Mouse (Mus musculus) frontal cortex, postnatal 10 days (tissue): ENCODE data around the gene Rps6kl1.

Source experiments
- DNase-seq, 2 experiments: peaks; one replicate each; pipeline ENCODE4 v3.0.0; 2022; ENCODE audit warnings: low spot score in 2 of 2, mixed read lengths in 1 of 2

Gene Rps6kl1

DNA sequence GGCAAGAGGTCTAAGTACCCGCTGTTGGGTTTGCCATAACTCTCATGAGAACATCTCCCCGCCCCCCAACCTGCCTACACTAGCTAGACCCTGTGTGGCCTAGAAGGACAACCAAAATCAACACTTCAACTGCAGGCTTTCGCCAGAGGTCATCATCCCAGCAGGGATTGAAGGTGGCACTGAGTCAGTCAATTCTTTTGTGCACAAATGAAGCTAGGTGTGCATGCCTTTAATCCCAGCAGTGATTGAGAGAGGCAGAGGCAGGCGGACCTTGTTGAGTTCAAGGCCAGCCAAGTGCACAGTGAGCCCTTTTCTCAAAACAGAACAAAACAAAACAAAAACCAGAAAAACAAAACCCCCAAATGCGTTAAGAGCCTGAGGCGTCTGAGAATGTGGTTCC, 10.0 kb downstream of the Rps6kl1 start:
- no peak for DNase-seq

DNA sequence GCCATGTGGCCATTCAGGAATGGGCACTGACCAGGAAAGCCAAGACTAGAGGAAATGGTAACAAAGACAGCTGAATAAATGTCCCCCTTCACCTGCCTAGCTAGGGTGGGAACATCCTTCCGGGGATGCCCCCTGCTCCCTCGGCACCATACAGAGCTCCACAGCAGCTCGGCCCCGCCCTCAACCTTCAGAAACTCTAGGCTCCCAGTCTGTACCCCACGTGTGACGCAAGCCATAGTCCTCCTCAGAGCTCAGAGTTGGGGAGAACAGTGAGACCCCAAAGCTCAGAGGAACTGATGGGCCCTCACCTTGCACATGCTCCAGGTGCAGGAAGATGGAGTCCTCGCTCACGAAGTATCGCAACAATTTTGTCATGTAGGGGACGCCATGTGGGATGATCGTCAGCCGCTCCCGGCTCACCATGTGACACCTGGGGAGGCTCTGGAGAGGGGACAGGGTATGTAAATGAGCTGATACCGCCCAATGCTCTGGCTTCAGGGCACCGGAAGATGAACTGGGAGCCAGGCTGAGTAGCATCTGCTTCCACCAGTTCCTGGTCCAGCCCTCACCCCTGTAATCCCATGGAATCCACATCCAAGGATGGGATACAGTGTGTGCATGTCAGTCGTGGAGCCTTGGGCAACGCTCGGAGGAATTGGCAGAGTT, 10.9 kb downstream of the Rps6kl1 start:
- DNase-seq: no peak

DNA sequence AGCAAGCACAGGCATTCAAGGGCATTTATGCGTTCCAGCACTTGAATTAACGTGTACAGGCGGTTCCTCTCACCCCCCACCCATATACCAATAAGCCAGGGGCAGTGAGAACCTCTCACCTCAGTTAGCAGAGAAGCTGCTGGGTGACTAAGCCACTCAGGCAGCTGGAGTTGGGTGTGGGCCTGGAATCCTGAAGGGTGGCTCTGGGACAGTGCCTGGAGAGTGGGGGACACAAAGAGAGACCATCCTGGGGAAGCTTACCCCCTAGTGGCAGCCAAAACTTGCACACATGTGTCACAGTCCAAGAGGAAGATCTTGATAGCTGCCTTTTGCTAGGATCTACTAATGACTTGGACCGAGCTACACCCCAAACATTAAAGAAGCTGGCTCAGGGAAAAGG, 14.4 kb downstream of the Rps6kl1 start:
- no peak for DNase-seq

DNA sequence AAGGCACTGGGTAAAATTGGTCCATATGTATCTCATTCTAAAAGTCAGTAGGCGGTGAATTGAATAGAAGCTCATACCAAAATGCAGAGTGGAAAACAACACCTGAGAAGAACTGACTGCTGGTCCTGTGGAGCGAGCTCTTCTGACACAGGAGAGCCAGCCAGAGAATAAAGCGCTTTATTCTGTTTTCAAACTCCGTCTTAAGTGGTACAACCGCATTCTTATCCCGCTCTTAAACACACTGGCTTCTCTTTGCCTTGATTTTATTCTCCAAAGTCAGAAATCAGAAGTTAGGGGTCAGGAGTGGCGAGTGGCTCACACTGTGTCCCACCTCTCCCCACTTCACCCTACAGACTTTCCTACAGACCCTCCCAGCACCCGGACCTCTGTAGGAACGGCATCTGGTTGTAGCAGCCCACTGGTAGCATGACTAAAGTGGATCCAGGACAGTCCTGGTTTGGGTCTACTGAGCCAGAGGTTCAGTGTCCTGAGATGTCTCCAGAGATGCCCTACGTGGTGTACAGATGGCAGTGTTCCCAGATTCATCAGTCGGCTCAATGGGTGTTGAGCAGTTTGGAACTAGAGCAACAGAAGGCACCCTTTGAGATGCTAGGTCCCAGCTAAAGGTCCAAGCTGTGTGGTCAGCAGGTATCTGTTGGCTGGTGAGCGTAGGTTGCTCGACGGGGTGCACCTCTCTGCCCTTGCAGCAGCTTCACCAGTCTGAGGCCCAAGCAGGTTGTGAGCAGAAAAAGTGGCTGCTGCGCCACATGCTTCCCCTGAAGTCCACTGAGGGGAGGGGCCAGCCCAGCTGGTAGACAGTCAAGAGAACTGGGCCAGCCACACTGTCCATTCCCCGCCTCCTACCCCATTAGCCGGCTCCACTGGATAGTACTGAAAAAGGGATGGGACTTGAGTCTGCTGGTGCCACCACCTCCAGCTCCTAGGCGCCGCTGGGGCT, 15.3 kb downstream of the Rps6kl1 start:
- DNase-seq: no peak

DNA sequence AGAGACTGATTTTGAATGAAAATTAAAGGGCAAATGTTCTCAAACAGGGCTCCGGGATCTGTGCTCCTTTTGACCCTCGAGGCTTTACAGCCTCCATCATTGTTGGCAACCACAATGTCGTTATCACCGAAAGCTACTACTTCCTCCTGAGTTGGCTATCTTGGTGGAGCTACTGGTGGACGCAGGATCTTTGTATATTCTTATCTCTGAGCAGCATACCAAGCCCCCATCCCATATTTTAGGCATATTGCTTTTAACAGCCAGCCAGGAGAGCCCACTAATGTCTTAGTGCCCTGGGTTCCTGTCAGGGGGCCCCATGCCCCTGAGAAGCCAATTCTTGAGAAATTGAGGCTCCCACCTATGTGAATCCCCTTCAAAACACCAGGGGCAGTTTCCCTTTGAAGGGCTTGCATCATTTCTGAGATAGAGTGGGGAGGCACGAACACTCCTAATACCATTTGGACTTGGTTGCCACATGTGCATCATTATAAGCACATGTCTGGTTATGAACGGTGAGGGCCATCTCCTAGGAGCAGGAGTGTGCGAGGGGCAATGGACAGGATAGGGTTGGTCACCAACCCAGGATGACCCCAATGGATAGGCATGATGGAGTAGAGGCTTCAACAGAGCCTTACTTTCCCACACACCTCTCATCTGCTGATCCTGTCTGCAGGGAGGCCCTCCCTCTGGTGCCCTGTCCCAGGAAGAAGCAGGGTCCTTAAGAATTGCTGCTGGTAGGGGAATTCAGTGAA, 16.8 kb downstream of the Rps6kl1 start:
- DNase-seq: no peak

DNA sequence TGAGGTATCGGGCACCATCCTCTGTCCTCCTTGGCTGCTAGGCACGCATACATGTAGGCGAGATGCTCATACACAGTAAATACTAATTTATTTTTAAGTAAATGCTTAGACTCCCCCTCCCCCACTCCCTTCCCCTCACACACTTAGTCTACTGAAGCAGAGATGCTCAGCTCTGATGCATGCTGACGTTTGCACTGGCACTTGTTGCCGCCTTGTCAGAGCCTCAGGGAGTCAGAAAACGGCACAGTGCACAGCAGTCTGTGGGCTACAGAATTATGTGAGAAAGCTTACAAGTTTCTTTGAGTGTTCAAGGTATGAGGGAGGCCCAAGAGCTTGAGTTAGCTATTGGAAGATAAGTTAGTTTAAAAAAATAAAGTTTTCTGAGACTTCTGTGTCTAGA, 19.7 kb downstream of the Rps6kl1 start:
- DNase-seq: no peak

DNA sequence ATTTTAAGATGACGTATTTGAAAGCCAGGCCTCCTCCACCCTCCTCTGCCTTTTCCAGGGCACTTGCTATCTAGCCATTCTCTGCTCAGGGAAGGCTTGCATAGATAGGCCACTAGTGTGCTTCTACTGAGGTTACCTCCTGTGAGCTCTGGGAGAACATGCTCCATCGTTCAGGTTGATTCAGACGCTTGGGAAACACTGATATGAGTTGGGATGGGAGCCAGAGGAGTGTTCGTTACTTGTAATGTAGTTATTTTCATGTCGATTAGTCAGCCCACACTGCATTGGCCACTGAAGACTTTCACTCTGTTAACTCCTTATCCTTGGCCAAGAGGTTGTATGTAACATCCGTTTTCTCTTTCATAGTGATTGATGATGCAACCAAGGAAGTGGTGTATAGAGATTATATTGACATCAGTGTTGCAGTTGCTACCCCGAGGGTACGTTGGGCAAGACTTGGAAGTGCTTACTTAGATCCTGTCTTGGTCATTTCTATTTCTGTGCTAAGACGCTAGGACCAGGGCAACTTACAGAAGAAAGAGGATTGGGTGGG, 21.6 kb downstream of the Rps6kl1 start:
- DNase-seq: no peak

DNA sequence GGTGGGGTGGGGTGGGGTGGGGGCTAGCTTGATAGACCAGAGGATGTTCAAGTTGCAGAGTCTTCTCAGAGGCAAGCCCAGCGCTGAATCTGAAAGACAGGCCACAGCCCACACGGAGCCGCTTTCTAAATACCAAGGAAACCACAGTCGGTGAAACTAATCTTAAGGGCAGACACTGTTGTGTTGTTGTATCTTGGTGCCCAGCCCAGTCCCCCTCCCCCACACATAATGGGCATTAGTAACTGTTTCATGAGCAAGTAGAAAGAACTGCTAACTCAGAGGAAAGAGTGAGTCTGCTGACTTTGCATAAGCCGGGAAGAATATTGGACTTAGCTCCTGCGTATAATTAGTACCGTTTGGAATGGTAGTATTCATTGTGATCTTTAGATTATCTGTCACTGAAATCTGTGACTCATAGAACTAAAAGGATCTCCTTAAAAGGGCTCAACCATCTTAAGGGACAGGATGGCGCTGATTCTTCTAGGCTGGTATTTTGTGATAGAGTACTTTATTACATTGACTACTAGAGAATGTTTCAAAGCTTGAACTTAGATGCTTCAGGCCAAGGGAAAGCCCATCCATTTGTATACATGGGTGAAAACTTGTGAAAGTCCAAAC, 24.0 kb downstream of the Rps6kl1 start:
- no peak for DNase-seq

DNA sequence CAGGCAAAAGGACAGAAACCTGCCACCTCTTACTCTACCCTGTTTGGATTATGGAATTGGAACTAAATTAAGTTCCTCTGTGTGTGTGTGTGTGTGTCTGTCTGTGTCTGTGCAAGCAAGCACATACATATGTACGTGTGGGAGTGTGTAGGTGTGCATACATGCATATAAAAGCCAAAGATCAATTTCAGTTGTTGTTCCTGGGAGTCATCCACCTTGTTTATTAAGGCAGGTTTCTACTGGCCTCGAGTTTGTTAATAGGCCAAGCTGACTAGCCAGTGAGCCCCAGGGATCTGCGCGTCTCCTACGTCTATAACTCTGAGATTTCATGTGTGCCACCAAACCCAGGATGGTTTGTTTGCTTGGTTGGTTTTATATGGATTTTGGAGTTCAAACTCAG, 26.3 kb downstream of the Rps6kl1 start:
- no peak for DNase-seq

DNA sequence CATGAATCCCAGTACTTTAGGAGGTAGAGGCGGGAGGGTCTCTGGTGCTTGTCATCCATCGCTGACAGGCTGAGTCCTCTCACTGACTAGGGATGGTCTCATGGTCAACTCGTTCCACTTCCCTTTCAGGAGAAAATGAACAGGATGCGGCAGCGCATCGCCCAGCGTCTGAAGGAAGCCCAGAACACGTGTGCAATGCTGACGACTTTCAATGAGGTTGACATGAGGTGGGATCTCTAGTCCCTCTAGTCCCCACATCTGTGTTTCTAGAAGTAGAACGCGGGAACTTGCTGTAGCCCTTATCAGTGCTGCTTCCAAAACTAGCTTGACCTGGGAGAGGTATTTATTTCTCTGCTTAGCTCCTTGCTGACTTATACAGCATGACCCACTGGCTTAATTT, 27.4 kb downstream of the Rps6kl1 start:
- no peak for DNase-seq

DNA sequence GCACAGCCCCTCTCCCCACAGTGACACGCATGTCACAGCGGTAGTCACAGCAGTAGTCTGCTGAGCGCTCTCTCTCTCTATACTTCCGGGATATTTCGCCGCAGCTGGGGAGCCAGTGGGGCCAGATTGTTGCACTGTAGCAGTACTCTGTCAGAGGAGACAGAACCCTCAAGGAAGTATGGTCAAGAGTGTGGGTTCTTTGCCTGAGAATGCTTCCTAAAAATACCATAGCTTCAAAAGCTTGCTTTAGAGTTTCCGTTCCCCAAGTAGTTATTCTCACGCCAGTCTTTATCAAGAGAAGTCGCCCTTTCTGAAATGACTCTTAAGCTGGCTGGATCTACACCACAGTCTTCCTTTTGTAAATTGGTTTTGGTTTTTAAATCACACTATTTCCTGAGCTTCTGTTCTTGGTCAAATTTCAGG, 27.9 kb downstream of the Rps6kl1 start:
- no peak for DNase-seq

DNA sequence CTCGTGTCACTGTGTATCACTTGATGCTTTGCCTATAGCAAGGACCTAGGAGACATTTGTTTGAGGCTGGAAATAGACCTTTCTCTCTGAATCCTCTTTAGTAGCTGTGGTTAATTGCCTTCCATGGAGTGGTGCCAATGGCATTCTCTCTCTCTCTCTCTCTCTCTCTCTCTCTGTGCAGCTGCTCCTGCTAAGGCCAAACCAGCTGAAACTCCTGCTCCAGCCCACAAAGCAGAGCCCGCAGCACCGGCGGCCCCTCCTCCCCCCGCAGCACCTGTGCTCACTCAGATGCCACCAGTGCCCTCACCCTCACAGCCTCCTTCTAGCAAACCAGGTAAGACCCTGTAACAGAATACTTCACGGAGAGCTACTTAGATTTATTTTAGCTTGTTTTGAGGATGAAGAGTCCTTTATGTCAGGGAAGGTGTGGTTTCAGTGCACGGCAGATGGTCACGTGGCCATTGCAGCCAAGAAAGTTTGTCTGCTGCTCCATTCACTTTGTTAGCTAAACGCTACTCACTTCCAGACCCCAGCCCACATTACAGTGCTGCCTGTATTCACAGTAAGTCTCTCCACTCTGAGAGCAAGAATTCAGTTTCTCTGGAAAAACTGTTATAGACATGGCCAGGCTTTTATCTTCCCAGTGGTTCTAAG, 29.1 kb downstream of the Rps6kl1 start:
- DNase-seq: no peak

DNA sequence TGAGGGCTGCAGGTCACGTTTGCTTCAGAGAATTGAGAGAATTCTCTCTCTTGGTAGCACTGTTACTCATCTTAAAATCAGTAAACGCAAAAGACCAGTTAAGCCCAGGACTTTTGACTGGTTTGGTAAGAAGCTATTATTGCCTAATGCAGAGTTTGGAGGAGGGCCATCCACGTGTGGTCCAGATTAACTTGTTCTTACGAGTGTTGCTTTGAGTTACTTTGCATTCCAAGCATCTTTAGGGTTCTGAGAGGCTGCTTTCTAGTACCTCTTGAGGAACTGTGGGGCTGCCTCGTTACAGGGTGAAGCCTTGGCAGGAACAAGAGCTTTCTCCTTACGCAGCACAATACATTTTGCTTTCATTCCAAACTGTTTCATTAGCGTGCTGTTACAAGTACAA, 35.4 kb downstream of the Rps6kl1 start:
- DNase-seq: no peak

DNA sequence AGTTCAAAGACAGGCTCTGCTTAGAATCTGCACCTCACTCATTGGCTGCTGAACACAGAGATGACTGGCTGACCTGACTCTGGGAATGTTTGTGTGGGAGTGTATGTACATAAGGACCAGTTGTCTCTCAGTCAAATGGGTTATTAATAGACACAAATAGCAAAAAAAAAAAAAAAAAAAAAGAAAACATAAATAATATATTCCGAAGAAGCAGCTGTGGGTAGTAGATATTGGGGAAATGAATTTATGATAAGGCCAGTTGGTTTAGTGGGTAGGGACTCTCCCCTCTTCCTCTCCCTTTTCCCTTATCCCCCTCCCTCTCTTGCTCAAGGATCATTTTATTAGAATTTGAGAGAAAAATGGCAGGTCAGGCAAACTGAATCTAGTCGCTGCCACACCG, 37.1 kb downstream of the Rps6kl1 start:
- no peak for DNase-seq

DNA sequence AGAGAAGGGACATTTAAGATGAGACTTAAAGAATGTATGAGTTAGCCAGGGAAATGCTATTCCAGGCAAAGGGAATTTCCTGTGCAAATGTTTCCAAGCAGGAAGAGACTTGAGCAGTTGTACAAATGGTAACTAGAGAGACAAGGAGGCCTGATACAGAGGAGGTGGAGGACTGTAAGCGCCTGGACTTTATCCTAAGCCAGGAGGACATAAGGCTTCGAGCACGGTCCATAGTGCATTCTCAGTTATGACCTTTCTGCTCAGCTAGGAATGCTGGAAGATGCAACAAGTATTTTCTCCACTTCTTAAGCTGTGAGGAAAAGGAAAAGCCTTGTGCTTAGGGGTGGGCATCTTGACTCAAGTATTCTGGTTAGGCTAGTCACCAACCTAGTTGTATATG, 37.7 kb downstream of the Rps6kl1 start:
- no peak for DNase-seq

DNA sequence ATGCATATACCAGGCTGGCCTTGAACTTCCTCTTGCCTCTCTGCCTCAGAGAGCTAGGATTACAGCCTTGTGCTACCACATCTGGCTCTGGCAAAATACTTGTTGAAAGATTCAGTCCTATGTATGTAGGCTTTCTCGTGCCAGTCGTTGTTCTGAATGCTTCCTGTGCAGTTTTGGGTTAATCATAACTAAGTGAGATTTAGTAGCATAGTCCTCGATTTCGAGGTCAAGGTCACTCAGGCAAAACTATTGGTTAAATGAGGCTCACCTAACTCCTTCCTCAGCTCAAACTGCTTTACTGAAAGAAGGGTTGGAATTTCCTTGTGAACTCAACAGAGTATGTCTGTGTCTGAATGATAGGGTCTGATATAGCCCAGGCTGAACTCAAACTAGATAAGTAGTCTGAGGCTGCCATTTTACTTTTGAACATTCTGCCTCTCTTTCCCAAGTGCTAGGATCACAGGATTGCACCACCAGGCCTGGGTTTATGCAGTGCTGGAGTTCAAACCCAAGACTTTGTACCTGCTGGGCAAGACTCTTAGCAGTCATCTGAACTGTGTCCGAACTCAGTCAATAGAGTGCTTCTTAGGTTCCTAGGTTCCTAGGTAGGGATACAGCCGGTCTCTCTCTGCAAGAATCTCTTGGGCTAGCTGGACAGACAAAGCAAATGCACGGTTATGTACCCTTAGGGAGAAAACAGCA, 38.4 kb downstream of the Rps6kl1 start:
- no peak for DNase-seq

DNA sequence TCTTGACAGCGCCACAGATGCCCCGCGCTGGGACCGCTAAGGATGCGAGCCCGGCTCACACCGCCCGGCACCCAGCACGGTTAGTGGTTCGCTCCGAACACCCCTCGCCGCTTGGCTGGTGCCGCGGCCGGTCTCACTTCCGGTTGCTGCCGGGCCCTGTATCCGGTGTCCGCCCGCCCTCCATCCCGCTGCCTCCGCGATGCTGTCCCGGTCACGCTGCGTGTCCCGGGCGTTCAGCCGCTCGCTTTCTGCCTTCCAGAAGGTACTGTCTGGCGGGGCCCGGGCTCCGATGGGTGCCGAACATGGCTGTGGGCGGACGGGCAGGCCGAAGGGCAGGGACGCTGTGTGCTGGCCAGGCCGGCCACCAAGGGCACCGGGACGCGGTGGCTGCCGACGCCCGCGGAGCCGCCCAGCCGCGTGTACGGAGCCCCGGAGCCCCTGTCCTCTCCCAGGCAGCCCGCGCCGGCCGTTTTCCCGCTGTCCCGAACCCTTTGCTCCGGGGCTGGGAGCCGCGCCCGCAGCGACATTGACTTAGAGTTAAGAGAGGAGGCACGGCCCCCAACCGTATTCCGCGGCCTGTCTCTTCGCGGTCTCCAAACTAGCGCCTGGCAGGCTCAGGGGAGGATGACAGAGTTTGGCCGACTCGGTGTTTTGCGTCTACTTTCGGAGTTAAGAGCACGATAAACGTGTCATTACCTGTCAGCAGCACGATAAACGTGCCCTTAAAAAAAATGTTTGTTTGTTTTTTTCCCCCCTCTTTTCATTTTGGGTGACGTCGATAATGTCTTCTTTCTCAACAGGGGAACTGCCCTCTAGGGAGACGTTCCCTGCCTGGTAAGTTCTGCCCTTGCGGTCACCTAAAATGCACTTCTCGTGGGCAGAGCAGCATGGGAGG, 40.1 kb downstream of the Rps6kl1 start, which contains the start of the genes Prox2 and Dlst:
Gene Prox2, minus strand, starts transcription at position 62 of the 895 bp plus-strand sequence.
Gene Dlst, plus strand, starts transcription at position 136 of the 895 bp plus-strand sequence.
- DNase-seq: peak; percentile 73 to 85

DNA sequence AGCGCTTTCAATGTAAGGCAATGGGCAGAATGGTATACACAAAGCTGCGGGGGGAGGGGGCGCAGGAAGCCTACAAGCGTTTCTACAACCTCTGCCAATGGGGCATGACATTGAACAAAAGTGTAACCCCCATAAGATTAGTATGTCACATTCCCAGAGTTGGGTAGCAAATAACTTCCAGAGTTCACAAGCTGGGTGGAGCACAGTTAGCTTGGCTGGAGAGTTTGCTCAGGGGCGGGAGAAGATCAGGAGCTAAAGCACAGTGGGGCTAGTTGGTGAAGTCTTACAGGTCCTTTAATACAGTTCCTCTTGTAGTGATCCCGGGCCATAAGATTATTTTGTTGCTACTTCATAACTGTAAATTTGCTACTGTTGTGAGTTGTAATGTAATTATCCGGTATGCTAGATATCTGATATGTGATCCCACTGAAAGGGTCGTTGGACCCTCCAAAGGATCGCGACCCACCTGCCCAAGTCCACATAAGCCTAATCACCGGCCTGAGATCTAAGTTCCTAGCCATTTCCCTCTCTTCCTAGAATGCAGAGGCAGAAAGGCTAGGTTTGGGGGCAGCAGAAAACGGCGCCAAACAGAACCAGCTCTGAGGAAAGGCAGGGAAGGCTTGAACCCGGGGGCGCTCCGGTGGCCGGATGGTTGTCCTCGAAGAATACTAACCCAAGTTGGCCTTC, 40.9 kb downstream of the Rps6kl1 start:
- DNase-seq: no peak

DNA sequence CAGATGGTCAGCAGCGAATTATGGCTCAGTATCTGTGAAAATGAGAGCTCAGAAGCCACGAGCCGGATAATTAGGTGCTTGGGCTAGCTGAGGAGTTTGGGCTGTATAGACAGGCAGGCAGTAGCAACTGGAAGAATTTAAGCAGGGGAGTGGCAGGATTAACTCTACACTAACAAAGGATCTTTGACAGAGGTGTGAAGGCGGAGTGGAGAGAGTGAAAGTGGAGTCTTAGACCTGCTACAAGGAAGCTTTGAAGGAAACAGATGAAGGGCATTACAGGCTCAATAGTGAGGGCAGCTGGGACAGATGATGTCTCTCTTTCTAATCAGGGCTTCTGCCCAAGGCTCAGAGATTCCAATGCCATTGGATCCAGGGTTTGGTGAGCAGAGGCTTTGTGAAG, 41.6 kb downstream of the Rps6kl1 start:
- DNase-seq: no peak
